9 mouse cellular contexts compared by ENCODE assay signal in genomic region chr4:40182651-40183320, GRCm38 (mm10). TPM values are rescaled to one million over a fixed set of nuclear protein-coding genes. Genes with fewer than 3 reads are reported as not detected.
DNase-seq lines count a peak whose midpoint lies in the region; ATAC-seq and TF ChIP-seq lines count a peak whose summit lies in the region.
"Had no signal": no experiment of that assay in that cellular context is flagged by ENCODE, and none has a peak within 500 bp of the region (broad histone marks: within the 10 kb centered on the region; RNA-seq: fewer than 3 reads in every experiment).

No protein-coding gene starts in this region.

- no peak for TF ChIP-seq POLR2A in cerebellum, adult 2 months (IDR thresholded peaks at IDR 0.05; ENCODE audit: borderline replicate concordance, insufficient read depth, low read length)
- no peak for TF ChIP-seq POLR2A in spleen, adult 2 months (IDR thresholded peaks at IDR 0.05; ENCODE audit: low read depth, low read length)

- H3K9ac ChIP-seq in midbrain, embryonic 14.5 days (replicated peaks; ENCODE audit: low read length): no peak overlapping the region
- H3K9ac ChIP-seq: stomach, embryonic 15.5 days had no signal

- peak; percentile 91 for ATAC-seq in frontal cortex, adult (ENCODE audit: low TSS enrichment)
- ATAC-seq in midbrain, embryonic 14.5 days (ENCODE audit: low FRiP score, low TSS enrichment): no peak

- H3K36me3 ChIP-seq in limb, embryonic 10.5 days: peaks cover 86% of the 10 kb centered on the region
- H3K36me3 ChIP-seq in midbrain, embryonic 14.5 days (ENCODE audit: control insufficient read depth, insufficient read depth, low read length): peaks cover 91% of the 10 kb centered on the region
- peaks cover 5% of the 10 kb centered on the region; the same call in 1 of the 2 replicates for H3K36me3 ChIP-seq in spleen, adult 2 months (ENCODE audit: control insufficient read depth, insufficient read depth, low read length)

- intact Hi-C loops in gastrocnemius, adult 2 months (cut with DNase I): loop anchor here (1.0 to 2.0 kb wide), 2 partner anchors 48 to 103 kb away; no protein-coding TSS in a partner anchor

- peak; percentile 77 for TF ChIP-seq CTCF in gastrocnemius, adult 2 months (IDR thresholded peaks at IDR 0.05)
- peak; percentile 60 for TF ChIP-seq CTCF in cerebellum, adult 2 months (IDR thresholded peaks at IDR 0.05; ENCODE audit: borderline replicate concordance, insufficient read depth, low read depth, low read length)
- TF ChIP-seq CTCF in spleen, adult 2 months (IDR thresholded peaks at IDR 0.05; ENCODE audit: extremely low read depth, insufficient read depth, insufficient read length, insufficient replicate concordance): peak; percentile 64; the same call in 1 of the 2 replicates

- no peak overlapping the region for H3K4me2 ChIP-seq in midbrain, embryonic 14.5 days (ENCODE audit: low read length)
- H3K4me2 ChIP-seq: stomach, embryonic 15.5 days had no signal

- H3K9me3 ChIP-seq in limb, embryonic 10.5 days (replicated peaks): no peaks in the 10 kb centered on the region
- no peaks in the 10 kb centered on the region for H3K9me3 ChIP-seq in midbrain, embryonic 14.5 days (ENCODE audit: control insufficient read depth, low read length)
- H3K9me3 ChIP-seq: stomach, embryonic 15.5 days had no signal

- WGBS in cerebellum, adult 2 months: 35% methylated on average over 14 of the region's 14 CpGs
- 51% methylated on average over 14 of the region's 14 CpGs for WGBS in limb, embryonic 10.5 days
- 40% methylated on average over 14 of the region's 14 CpGs for WGBS in midbrain, embryonic 14.5 days
- whole genome bisulfite sequencing in spleen, adult 2 months: 51% methylated on average over 14 of the region's 14 CpGs

- H3K27me3 ChIP-seq in cerebellum, adult 2 months (ENCODE audit: control insufficient read depth, insufficient read depth, low read length): no peaks in the 10 kb centered on the region
- H3K27me3 ChIP-seq in limb, embryonic 10.5 days (ENCODE audit: low read depth, poor library complexity, severe bottlenecking): no peaks in the 10 kb centered on the region
- no peaks in the 10 kb centered on the region for H3K27me3 ChIP-seq in midbrain, embryonic 14.5 days (ENCODE audit: control insufficient read depth, insufficient read depth, low read length)
- H3K27me3 ChIP-seq in spleen, adult 2 months (ENCODE audit: control insufficient read depth, insufficient read depth, low read length): no peaks in the 10 kb centered on the region
- H3K27me3 ChIP-seq: stomach, embryonic 15.5 days had no signal

- H3K4me1 ChIP-seq in cerebellum, adult 2 months (ENCODE audit: control insufficient read depth, insufficient read depth, low read length): no peaks in the 10 kb centered on the region
- no peaks in the 10 kb centered on the region for H3K4me1 ChIP-seq in limb, embryonic 10.5 days
- H3K4me1 ChIP-seq in midbrain, embryonic 14.5 days (ENCODE audit: control insufficient read depth, insufficient read depth, low read length): no peaks in the 10 kb centered on the region
- no peaks in the 10 kb centered on the region for H3K4me1 ChIP-seq in spleen, adult 2 months (ENCODE audit: control insufficient read depth, insufficient read depth, insufficient read length)
- H3K4me1 ChIP-seq: stomach, embryonic 15.5 days had no signal

- H3K4me3 ChIP-seq in gastrocnemius, adult 2 months: no peak overlapping the region
- no peak overlapping the region for H3K4me3 ChIP-seq in cerebellum, adult 2 months (replicated peaks; ENCODE audit: insufficient read depth, low read depth, low read length)
- no peak overlapping the region for H3K4me3 ChIP-seq in limb, embryonic 10.5 days
- H3K4me3 ChIP-seq in midbrain, embryonic 14.5 days (replicated peaks; ENCODE audit: low read depth, low read length): no peak overlapping the region
- H3K4me3 ChIP-seq in spleen, adult 2 months (ENCODE audit: extremely low read depth, insufficient read depth, insufficient read length): no peak overlapping the region
- H3K4me3 ChIP-seq: stomach, embryonic 15.5 days had no signal

- H3K27ac ChIP-seq in gastrocnemius, adult 2 months: no peak overlapping the region
- no peak overlapping the region for H3K27ac ChIP-seq in cerebellum, adult 2 months (ENCODE audit: insufficient read depth, low read length)
- H3K27ac ChIP-seq in limb, embryonic 10.5 days: no peak overlapping the region
- no peak overlapping the region for H3K27ac ChIP-seq in midbrain, embryonic 14.5 days (replicated peaks; ENCODE audit: low read depth, low read length)
- no peak overlapping the region for H3K27ac ChIP-seq in spleen, adult 2 months (ENCODE audit: insufficient read depth, low read length)
- H3K27ac ChIP-seq: stomach, embryonic 15.5 days had no signal

- DNase-seq in gastrocnemius, adult 2 months: peak; percentile 67
- DNase-seq in gastrocnemius, adult 8-10 months (ENCODE audit: low spot score in 2 of 2): no peak
- DNase-seq in cerebellum, adult 2 months: peak; percentile 17 to 57
- peak; percentile 79 for DNase-seq in kidney, adult 18-20 months
- DNase-seq in limb, embryonic 10.5 days (ENCODE audit: low spot score): peak; percentile 74
- peak; percentile 79 for DNase-seq in midbrain, embryonic 14.5 days
- DNase-seq in spleen, adult 2 months (ENCODE audit: low read depth in 1 of 2, low spot score in 2 of 2): peak; percentile 14 to 58

RNA-seq across cellular contexts. Expression of gene Aco1, which starts 39.9 kb away (rescaled TPM):
- 10 to 100 TPM; 16.5 to 17.7 TPM for total RNA-seq in gastrocnemius, adult 2 months (2021)
- total RNA-seq in gastrocnemius, adult 8-10 months (2022): 10 to 100 TPM; 14.0 to 15.2 (median 14.9) TPM
- 29.4 and 32.1 TPM in 2 replicates for polyA plus RNA-seq in cerebellum, adult 2 months (2012; rRNA removed)
- 41.8 and 46.2 TPM in 2 replicates for polyA plus RNA-seq in limb, embryonic 10.5 days (2016; fragmentation: Nextera tagmentation; extraction: Ambion mirVana)
- polyA plus RNA-seq in midbrain, embryonic 14.5 days (2014; fragmentation: Nextera tagmentation; extraction: Ambion mirVana): 31.2 and 48.2 TPM in 2 replicates
- polyA plus RNA-seq in spleen, adult 2 months (2012; rRNA removed): 11.4 and 12.3 TPM in 2 replicates

RNA-seq across cellular contexts. Expression of gene Ddx58, which starts 56.8 kb away (rescaled TPM):
- 1 to 10 TPM; 2.4 to 3.0 TPM for total RNA-seq in gastrocnemius, adult 2 months (2021)
- total RNA-seq in gastrocnemius, adult 8-10 months (2022): 1 to 10 TPM; 1.5 to 2.0 (median 1.9) TPM
- 3.7 and 4.1 TPM in 2 replicates for polyA plus RNA-seq in cerebellum, adult 2 months (2012; rRNA removed)
- polyA plus RNA-seq in limb, embryonic 10.5 days (2016; fragmentation: Nextera tagmentation; extraction: Ambion mirVana): 2.0 and 3.7 TPM in 2 replicates
- 1.9 and 3.7 TPM in 2 replicates for polyA plus RNA-seq in midbrain, embryonic 14.5 days (2014; fragmentation: Nextera tagmentation; extraction: Ambion mirVana)
- polyA plus RNA-seq in spleen, adult 2 months (2012; rRNA removed): 22.2 and 23.2 TPM in 2 replicates

Comparison
In these comparisons a context has a peak if more than half of its experiments do, and no peak if none do; other contexts are left out.
1. DNase-seq: peak in gastrocnemius, adult 2 months (single experiment), cerebellum, adult 2 months (2 of 2), kidney, adult 18-20 months (single experiment), limb, embryonic 10.5 days (single experiment), midbrain, embryonic 14.5 days (single experiment) and spleen, adult 2 months (2 of 2); none in gastrocnemius, adult 8-10 months (0 of 2).
2. Peak in every context shown above with its lines, with median percentiles within 50 percentile points of each other: CTCF ChIP-seq.